Mouse (Mus musculus) cerebellum, adult 11-12 months (tissue): ENCODE results near the gene Ptgds.

Source experiments
- DNase-seq: peaks from one replicate; pipeline ENCODE4 v3.0.0; 2022

Gene Ptgds

DNA sequence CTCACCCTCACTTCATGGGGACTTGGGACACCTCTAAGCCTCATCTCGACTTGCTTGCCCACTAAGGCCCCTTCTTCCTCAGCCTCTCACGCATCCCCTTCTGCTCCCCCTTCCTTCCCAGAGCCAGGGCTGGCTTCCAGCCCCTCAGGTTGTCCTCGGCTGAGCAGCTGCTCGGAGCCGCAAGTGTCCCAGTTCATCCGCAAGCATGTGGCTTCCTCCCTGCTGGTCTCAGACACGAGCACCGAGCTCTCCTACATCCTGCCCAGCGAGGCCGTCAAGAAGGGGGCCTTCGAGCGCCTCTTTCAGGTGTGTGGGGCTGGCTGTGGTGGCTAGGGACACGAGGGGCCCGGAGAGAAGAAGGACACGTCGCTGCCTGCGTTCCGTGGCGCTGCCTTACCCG is 28.8 kb downstream of the Ptgds start:
- peak; percentile 61 for DNase-seq

DNA sequence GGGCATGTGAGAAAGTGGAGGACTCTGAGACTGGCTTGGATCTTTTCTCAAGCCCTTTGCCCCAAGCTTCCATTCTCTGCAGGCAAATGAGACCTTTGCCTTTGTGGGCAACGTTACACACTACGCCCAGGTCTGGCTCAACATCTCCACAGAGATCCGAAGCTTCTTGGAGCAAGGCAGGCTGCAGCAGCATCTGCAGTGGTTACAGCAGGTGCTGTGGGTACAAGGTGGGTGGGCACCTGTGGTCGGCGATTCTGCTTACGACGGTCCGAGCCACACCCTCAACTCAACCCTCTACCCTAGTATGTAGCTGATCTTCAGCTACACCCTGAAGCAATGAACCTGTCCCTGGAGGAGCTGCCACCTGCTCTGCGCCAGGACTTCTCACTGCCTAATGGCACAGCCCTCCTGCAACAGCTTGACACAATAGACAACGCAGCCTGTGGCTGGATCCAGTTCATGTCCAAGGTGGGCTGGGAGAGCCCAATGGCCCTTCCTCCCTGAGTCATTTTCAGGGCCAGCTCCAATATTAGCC is 33.5 kb downstream of the Ptgds start:
- peak; percentile 57 for DNase-seq

DNA sequence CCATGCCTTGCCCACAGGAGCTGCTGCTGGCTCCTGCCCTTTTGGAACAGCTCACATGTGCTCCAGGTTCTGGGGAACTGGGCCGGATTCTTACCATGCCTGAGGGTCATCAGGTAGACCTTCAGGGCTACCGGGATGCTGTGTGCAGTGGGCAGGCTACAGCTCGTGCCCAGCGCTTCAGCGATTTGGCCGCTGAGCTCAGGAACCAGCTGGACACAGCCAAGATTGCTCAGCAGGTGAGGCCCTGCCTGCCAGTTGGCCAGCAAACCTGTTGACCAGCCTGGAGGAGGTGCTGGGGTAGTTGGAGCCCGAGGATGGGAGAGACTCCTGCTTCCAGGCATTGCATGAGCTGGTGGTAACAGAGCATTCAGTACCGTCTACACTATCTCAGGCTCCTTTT is 35.6 kb downstream of the Ptgds start:
- peak; percentile 97 for DNase-seq

DNA sequence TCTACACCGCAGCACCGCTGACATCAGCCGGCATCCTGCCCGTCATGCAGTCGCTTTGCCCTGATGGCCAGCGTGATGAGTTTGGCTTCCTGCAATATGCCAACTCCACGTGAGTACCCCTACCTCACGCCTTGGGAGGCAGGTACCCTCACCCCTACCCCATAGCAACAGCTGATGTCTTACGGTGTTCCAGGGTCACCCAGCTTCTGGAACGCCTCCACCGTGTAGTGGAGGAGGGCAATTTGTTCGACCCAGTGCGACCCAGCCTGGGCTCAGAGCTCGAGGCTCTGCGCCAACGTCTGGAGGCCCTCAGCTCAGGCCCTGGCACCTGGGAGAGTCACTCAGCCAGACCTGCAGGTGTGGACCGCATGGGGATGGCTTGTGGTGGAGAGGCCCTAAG is 36.7 kb downstream of the Ptgds start:
- DNase-seq = peak; percentile 68

DNA sequence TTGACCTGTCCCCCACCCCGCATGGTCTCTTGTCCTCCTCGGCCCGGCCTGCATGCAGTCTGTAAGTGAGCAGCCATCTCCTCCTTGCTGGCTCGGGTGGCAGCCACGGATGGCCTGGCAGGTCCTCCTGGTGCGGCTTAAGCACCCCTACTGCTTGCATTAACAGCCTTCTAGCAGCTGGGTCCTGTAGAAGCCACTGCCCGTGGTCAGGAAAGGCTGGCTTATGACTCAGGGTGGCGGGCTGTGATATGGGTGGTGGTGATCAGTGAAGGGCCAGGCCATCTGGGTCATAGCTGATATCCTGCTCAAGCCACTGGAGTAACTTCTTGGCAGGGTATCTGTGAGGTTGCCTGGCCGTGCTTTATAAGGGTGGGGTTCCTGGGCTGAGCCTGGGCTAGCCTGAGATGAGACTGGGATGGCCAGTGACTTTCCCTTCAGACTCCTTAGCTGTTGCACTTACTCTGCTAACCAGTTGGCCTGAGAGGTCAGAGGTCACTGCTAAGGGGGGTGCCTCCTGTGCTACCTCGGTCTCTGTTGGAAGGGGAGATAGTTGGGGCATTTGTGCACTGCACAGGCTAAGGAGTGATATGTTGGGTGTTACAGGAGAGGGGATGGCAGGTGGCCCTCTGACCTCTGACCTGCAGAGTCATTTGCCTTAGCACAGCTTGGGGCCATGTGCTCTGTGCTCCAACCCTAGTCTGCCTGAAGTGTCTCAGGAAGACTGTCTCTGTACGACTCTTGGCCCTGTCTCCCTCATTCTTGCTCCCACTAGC is 37.3 kb downstream of the Ptgds start:
- DNase-seq = peak; percentile 69

DNA sequence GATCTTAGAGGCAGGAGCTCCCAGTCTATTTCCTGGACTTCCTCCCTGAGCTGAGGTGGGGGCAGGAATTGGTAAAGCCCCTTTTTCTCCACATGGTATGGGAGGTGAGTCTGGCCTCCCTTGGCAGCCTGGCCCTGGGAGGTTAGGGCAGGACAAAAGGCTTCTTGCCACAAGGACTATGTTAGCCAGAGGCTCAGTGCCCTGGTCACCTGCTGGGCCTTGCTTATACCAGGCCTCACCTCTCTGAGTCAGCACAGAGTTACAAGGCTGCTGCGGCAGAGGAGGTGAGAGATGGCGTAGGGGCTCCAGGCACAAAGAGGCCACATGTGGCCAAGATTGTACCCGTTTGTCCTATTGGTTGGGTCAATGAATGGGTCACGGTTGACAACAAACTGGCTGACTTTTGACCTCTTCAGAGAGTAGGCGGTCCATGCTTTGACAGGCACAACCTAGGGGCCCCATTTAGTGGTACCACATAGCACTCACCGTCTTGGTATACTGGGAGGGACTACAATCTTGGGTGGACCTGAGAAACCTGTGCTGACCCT is 38.5 kb downstream of the Ptgds start:
- peak; percentile 65 for DNase-seq

DNA sequence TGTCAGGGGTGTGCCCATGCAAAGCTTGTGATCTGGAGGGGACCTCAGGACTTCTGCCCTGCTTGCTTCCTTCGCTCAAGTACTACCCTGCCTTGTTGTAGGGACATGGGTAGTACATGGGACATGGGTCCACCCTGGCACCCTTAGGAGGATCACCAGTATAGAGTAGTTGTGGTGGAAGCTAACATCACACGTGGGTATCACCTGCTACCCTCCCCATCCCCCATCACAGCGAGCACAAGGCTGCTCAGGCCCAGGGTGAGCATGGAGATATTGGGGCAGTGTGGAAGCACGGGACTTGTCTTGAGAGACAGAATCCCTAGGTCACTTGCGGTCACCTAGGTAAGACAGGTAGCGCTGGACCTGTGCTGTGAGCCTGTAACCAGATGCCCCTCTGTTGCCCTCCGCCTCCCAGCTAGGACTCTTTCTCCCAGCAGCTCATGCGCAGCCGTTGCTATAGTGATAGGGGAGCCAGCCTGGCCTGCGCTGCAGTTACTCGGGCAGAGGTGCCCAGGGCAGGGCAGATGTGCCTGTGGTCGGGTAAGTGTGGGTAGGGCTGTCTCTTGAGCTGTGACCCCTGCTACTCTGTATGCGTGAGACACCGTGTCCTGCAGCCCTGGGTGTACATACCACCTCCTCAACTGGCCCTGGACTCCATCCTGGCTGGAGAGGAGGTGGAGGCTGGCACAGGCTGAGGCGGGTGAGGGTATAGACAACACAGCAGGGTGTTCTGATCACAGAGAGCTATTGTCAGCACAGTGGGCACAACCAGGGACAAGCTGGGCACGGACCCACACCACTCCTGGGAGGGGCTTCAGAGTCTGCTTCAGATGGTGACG is 39.2 kb downstream of the Ptgds start:
- DNase-seq = peak; percentile 76

DNA sequence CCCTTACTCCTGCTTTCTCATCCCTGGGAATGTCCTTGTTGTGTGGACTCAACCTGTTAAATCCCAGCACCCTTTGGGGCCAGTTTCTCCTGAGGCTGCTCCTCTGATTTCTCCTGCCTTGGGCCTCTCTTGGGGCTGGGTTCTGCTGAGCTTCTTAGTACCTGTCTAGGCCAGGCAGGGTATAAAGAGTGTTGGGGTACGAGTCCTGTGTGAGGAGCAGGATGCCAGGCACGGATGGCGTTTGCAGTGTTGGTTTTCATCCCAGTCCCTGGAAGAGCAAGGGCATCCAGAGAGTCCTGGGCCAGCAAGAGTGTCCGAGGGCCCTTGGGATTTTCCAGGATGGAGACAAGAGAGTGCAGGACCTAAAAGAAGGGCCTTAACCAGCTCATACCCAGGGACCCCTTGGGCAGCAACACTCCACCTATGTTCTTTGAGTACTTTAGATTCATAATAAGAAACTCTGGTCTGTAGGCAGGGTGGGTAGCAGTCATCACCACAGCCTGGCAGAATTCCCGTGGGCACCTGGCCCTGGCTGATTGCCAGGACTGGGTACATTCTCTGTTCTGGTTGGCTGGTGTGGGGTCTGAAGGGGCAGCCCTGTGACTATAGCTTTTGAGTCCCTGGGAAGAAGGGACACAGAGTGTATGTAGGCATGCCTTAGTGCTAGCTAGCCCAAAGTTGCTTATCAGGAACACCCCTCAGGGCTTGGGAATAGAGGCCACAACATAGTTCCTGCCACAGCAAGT is 40.2 kb downstream of the Ptgds start:
- peak; percentile 83 for DNase-seq

DNA sequence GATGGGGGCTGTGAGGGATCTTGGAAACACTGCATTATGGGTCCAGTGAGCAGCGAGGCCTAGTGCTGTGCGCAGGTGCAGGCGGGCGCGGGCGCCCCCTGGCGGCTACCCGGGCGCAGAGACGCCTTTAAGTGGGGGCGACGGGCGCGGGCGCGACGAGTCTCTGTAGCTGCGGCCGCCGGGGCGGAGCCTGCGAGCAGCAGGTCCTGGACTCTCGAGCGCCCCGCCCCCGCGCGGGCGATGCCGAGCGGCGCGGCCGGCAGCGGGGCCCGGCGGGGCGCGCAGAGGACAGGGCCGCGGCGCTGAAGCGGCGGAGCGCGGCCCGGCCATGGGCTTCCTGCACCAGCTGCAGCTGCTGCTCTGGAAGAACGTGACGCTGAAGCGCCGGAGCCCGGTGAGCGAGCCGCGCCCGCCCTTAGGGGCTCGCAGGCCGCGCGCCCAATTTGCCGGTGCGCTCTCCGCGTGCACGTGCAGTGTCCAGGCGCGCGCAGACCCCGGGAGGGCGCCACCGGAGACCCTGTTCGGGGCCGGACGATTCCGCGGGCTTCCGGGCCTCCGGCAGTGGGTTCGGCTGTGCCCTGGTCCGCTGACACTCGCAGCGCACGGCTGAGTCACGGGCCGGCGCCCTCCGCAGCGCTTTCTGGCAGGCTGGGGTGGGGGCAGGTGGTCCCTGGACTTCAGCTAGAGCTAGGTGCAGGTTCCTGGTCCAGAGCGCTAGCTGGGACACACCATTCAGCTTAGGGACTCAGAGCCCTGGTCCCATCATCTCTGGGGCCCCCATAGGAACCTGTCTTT is 41.2 kb downstream of the Ptgds start, which contains the start of gene Abca2:
Abca2 (plus strand) TSS at position 262 of the 795 bp plus-strand sequence.
- DNase-seq = peak; percentile 98

DNA sequence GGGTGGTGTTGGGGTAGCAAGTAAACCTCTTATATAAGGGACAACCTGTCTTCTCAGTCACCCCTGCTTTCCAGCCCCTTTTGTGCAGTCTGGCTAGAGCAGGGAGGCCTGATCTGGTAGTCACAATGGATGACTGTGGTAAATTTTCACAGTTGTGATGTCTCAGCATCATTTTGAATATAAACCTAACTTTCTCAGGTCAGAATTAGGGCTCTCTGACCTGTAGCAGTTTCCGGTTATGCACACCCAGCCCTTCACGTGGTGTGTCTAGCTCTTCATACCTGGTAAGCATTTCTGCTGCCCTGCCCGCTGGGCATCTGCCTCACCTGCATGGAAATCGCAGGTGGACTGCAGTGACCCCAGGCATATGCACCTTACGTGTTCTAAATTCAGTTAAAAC is 42.6 kb downstream of the Ptgds start:
- peak; percentile 53 for DNase-seq

DNA sequence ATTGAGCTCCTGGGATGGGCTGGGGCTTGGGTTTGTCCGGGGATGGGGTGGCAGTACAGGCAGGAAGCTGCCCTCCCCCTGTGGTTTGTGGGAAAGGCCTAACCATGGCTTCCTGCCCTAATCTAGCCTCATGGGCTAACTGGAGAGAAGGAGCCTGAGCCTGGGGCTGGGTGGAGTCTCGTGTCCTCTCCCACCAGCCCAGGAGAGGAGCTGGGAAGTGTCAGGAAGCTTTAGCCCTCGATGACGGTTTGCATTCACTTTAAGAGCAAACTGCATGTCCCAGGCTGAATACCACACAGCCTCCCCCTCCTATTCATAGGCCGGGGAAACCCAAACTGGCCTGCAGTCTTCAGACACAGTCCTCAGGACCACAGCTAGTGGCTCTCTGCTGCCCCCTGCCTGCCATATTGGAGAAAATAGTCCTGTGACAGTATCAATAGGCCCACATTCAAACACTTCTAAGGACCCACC is 43.1 kb downstream of the Ptgds start:
- DNase-seq = peak; percentile 74

DNA sequence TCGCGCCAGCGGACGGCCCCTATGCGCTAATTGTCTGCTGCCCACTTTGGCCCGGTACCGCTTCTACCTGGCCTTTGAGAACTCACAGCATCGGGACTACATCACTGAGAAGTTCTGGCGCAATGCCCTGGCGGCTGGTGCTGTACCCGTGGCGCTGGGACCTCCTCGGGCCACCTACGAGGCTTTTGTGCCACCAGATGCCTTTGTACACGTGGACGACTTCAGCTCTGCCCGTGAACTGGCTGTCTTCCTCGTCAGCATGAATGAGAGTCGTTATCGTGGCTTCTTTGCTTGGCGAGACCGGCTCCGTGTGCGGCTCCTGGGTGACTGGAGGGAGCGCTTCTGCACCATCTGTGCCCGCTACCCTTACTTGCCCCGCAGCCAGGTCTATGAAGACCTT is 44.4 kb downstream of the Ptgds start:
- peak; percentile 73 for DNase-seq

DNA sequence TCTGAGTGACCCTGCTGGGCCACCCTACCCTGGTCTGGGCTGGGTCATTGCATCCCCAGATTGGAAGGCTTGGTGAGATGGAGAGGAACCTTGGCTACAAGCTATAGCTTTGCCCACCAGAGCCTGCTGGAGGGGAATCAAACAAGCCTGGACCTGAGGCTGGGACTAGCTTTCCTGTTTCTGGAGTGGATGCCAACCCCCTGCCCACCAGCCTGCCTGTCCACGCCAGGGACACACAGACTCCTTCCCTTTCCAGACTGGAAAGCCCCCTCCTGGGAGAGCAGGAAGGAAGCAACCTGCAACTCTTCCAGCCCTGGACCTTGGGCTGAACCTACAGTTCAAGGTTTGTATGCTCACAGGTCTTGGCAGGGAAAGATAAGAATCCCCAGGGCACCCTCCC is 46.2 kb downstream of the Ptgds start:
- peak; percentile 40 for DNase-seq

DNA sequence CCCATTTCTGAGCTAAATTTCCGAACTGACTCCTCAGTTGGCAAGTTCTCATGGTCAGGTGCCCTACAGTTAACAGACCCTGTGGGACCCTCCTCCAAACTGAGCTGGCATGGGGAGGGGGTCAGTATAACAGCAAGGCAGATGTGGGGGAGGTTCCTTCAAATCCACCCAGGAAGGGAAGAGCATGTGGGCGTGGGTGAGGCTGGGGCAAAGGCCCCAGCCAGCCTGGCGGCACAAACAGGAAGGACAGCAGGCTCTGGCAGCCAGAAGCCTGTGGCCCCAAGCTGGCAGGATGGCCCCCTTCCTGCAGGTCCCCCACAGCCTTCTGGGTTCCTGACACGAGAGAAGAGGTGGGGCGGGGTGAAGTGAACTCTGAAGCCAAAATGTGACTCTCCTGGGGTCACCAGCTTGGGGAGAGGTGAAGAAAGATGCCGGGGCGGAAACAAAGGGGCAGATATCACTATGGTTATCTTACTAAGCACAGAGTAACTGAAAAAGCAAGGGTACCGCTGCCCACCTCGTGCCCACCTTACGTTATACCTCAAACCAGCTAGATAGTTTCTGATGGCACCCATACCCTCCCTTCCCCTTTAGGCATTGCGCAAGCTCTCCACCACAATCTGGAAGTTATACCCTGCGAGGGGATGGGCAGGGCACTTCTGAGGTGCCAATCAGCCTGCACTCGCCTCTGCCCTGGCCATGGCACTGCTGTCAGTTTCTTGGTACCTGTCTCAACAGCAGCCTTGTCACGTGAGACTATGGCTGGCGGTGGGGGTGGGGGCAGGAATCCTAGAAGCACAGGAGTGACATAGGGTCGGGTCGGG is 47.0 kb downstream of the Ptgds start, which contains the start of gene Fut7:
Fut7 (plus strand) TSS at position 681 of the 824 bp plus-strand sequence.
- DNase-seq = peak; percentile 65

DNA sequence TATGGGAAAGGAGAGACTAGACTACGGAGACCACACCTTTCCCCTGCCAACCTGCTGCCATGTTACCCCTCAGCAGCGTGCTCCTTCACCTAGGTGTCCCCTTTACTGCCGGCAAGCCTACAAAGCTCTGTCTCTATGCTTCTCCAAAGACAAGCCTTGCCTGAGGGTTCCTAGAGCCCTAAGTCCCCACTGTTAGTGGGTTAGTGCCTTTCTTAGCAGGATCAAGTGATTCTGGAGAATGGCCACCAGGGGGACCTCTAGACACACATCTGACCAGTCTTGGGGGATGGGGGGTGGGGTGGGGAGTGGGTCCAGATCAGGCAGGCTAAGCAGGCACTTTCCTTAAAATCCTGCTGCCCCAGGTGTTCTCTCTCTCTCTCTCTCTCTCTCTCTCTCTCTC is 48.0 kb downstream of the Ptgds start:
- DNase-seq = peak; percentile 56

DNA sequence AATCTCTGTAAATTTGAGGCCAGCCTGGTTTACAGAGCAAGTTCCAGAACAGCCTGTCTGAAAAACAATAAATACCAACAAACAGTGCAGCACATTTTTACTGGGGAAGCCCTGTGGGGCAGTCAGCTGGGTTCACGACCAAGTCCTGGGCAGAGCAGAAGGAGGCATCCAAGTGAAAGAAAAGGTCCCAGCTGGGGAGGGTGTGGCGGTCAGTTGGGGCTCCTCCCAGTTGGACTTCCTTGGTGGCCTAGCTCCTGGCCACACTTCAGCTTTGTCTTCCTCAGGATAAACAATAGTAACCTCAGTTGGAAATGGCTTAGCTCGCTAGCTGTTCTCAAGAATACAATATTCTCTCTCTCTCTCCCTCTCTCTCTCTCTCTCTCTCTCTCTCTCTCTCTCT is 52.4 kb downstream of the Ptgds start:
- peak; percentile 31 for DNase-seq
